Mouse (Mus musculus): ENCODE measurements around the gene Shtn1. TPM values are rescaled to one million over a fixed set of nuclear protein-coding genes. Genes with fewer than 3 reads are reported as not detected.

Shtn1 gene
- 1 to 10 TPM; 2.2 to 2.4 TPM for total RNA-seq (2021)
- long read RNA-seq, experiment 1: 0 reads
- long read RNA-seq, experiment 2, partial matches to known transcripts: 1 of 2 reads
- long read RNA-seq, experiment 2, other reads (novel, unspliced or antisense): 0 of 2 reads

- DNase-seq: peak; percentile 43 to 47
- intact Hi-C loops (cut with DNase I): loop anchor here (10.0 kb wide), 1 partner anchor 161 kb away; no protein-coding TSS in a partner anchor
These were observed at the start of gene Shtn1 for GRCm38 (mm10) chr19:59075472-59076101. Gene Shtn1 (minus strand): TSS chr19:59076100.

DNA sequence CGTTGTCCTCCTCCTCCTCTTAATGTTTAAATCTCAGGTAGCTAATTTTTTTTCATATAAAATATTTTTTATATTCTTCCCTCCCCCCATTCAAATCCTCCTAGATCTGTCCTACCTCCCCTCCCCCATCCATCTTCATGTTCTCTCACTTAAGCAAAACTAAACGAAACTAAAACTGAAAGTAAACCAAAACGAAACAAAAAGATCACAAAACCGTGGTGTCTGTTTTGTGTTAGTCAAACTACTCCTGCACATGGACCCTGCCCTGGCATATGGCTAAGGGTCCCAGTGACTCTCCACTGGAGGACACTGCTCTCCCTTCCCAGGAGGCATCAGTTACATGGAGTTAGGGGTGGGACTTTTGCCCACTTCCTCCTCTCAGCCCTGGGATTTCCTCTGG lies 38.3 kb upstream of the Shtn1 start:
- no peak for DNase-seq
- intact Hi-C loops (cut with DNase I): no loop called here

DNA sequence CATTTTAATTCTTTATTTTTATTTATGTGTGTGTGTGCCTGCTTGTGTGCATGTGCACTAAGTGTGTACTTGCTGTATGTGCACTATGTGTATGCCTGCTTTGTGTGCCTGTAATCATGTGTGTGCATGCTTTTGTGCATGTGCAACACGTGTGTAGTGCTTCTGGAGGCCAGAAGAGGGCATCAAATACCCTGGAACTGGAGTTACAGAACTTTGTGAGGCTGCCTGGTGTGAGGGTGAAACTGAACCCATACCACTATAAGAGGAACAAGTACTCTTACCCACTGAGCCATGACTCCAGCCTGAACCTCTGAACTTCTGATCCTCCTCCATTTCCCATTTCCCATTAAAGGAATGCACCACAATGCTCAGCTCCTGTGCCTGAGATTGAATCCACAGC lies 34.0 kb upstream of the Shtn1 start:
- intact Hi-C loops (cut with DNase I): no loop called here

DNA sequence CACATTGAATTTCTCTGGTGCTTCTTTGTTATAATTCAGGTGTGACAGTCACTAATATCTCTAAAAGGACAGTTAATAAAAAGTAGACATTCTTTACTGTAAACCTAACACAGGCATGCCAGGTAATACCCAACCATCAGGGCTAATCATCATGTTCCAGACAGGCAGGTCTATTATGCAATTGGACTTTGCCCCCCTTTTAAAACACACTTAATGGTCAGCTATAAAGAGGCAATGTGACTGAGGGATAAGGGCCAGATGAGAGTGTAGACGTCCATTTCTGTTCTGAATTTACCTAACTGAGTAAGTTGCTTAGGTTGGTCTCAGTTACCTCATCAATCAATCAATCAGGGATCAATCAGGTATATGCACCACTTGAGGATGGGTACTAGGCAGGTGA lies 22.4 kb upstream of the Shtn1 start:
- intact Hi-C loops (cut with DNase I): no loop called here
- DNase-seq: no peak

More for the DNA sequence above, 34.0 kb upstream of the Shtn1 start:
- DNase-seq: no peak

DNA sequence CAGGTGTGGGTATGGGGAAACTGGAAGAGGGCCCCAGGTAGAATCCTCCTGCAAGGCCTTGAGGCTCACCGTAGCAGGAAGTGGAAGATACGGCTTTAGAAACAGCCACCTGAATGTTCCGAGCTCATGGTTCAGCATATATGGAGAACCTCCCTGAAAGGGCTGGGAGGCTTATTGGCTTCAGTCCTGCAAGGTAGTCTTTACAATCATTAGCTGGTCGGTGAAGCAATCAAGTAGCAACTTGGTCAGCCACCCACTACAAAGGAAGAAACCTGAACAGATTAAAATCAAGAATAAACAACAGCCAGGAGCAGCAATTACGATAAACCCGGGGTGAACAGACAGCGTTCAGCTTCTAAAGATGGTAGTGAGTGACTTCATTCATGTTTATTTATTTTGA lies 16.4 kb upstream of the Shtn1 start:
- no peak for DNase-seq
- intact Hi-C loops (cut with DNase I): no loop called here

DNA sequence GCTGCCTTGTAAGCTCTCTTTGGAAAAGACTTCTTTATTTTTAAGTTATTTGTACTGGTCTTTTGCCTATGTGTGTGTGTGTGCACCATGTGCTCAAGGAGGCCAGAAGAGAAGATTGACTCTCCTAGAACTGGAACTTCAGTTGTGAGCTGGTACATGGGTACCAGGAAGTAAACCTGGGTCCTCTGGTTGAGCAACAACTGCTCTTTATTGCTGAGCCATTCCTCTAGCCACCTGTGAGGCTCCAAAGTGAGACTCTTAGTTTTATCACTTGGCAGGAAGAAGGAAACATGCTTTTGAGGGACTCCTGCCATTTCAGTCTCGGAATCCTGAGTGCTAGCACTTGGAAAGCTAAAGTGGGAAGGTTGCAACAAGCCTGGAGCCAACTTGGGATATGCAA lies 14.4 kb upstream of the Shtn1 start:
- no peak for DNase-seq
- intact Hi-C loops (cut with DNase I): no loop called here

GRCm38 (mm10) chr19:59084296-59084695 lies 8.4 kb upstream of the Shtn1 start:
- DNase-seq: no peak
- intact Hi-C loops (cut with DNase I): no loop called here

GRCm38 (mm10) chr19:59076131-59076530 lies 231 bp upstream of the Shtn1 start:
- peak in 1 of 2 experiments; percentile 2 for DNase-seq
- intact Hi-C loops (cut with DNase I): loop anchor here (10.0 kb wide), 1 partner anchor 161 kb away; no protein-coding TSS in a partner anchor

GRCm38 (mm10) chr19:59074841-59075471 lies 944 bp downstream of the Shtn1 start:
- intact Hi-C loops (cut with DNase I): loop anchor here (10.0 kb wide), 1 partner anchor 160 kb away; no protein-coding TSS in a partner anchor
- peak in 1 of 2 experiments; percentile 10 for DNase-seq

- DNase-seq: no peak
- intact Hi-C loops (cut with DNase I): loop anchor here (10.0 kb wide), 1 partner anchor 160 kb away; no protein-coding TSS in a partner anchor
These were observed 1.5 kb downstream of the Shtn1 start for GRCm38 (mm10) chr19:59074381-59074780.

GRCm38 (mm10) chr19:59073006-59073405 lies 2.9 kb downstream of the Shtn1 start:
- no peak for DNase-seq
- intact Hi-C loops (cut with DNase I): loop anchor here (10.0 kb wide), 1 partner anchor 158 kb away; no protein-coding TSS in a partner anchor

DNA sequence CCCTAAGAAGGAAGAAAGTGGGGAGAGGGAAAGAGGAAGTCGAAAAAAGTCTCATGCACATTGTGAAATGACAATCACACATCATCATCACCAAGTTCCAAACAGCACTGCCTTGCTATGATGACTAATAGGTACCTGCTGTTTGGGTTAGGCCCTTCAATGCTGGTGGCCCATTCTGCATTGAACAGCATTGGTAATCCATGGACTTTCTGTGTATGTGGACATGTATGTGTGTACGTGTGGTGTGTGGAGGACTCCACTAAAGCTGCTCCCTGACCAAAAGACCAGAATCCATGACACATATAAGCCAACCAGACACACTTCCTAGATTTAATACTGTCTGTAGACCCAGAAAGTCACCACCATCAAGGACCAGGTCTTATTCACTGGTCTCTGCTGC lies 3.9 kb downstream of the Shtn1 start:
- no peak for DNase-seq
- intact Hi-C loops (cut with DNase I): loop anchor here (10.0 kb wide), 1 partner anchor 157 kb away; no protein-coding TSS in a partner anchor

DNA sequence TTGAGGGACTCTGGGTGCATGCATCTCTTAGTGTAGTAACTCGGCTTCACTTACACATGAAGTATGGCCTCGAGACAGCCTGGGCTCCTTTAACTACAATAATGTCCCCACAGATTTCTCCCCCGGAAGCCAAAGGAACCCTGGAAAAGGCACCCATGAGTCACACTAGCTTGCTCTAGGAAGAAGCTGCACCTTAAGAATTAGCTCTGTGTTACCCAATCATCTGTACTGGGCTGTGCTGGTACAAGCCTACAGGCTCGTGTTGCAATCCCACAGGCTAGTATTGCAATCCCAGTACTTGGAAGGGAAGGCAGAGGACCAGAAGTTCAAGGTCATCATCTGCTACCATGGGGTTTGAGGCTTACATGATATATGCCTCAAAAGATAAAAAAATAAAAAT lies 4.5 kb downstream of the Shtn1 start:
- intact Hi-C loops (cut with DNase I): loop anchor here (10.0 kb wide), 1 partner anchor 157 kb away; no protein-coding TSS in a partner anchor
- no peak for DNase-seq

DNA sequence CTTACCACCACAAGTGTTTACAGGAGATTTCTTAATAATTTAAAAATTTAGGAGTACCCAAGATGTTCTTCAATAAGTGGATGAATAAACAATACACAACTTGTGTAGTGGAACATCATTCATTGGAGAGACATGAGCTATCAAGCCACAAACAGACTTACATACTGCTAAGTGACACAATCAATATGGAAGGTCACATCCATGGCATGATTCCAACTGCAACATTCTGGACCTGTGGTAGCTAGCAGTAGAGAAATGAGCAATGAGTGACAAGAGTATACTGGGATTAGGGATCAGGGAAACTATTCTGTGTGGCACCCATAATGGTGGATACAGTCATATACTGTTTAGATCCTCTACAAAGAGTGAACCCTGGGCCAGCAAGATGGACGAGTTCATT lies 8.2 kb downstream of the Shtn1 start:
- no peak for DNase-seq
- intact Hi-C loops (cut with DNase I): no loop called here

DNA sequence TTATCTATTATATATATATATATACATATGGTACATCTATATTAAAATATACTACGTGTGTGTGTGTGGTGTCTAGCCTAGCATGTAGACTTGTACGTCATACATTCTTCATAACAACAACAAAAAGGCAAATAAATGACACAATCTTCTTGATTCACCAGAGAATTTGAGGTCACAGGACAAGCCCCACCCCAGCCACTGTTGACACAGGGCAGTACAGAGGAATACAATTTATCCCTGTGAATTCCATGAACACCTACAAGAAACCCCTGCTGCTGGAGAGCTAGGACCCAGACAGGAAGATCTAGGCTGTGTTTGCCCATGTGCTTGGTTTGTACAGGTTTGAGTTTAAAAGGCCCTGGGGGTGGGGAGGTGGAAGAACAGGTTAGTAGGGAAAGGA lies 9.2 kb downstream of the Shtn1 start:
- intact Hi-C loops (cut with DNase I): no loop called here
- DNase-seq: no peak

GRCm38 (mm10) chr19:59066115-59066514 lies 9.8 kb downstream of the Shtn1 start:
- DNase-seq: peak in 1 of 2 experiments; percentile 6
- intact Hi-C loops (cut with DNase I): no loop called here

- DNase-seq: no peak
- intact Hi-C loops (cut with DNase I): no loop called here
These were observed 11.3 kb downstream of the Shtn1 start for GRCm38 (mm10) chr19:59064616-59065015.

DNA sequence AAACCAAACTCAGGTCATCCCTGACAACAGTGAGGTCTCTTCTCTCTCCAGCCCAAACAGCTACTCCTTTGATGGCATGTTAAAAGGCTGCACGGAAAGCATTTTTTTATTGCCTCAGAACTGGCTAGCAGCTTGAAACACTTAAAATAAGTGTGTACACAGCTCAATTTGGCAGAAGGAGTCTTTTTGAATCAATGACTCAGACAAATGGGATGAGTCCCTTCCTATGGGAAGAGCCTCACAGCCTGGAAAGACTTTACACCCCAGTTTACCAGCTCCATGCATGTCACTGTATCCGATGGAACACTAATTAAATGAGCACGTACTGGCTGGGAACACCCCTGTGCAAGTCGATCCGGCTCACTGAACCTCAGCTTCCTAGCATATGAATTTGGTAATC lies 12.3 kb downstream of the Shtn1 start:
- no peak for DNase-seq
- intact Hi-C loops (cut with DNase I): no loop called here

GRCm38 (mm10) chr19:59058105-59058504 lies 17.8 kb downstream of the Shtn1 start:
- intact Hi-C loops (cut with DNase I): no loop called here

GRCm38 (mm10) chr19:59057366-59057765 lies 18.5 kb downstream of the Shtn1 start:
- intact Hi-C loops (cut with DNase I): no loop called here
- no peak for DNase-seq

More at GRCm38 (mm10) chr19:59058105-59058504, 17.8 kb downstream of the Shtn1 start:
- DNase-seq: no peak

GRCm38 (mm10) chr19:59054632-59054951 lies 21.3 kb downstream of the Shtn1 start:
- intact Hi-C loops (cut with DNase I): no loop called here
- DNase-seq: no peak
